Mouse (Mus musculus) intestine, embryonic 15.5 days (tissue): ENCODE results near the gene Paqr3. TPM values are rescaled to one million over a fixed set of nuclear protein-coding genes. Genes with fewer than 3 reads are reported as not detected.

Experiments
- ATAC-seq: fragments of 200-750 bp; cut with Nextera tagmentation; 2 replicates; pipeline ENCODE4 v1.8.0; 2017; ENCODE audit warnings: moderate TSS enrichment, moderate library complexity
- H3K27ac ChIP-seq: fragments of 300-500 bp; sonication (generic); 2 replicates; pipeline ENCODE4 v1.5.1; 2015; ENCODE audit warnings: mild to moderate bottlenecking, inconsistent platforms
- H3K27me3 ChIP-seq: fragments of 300-500 bp; sonication (generic); replicated peaks from 2 replicates; pipeline ENCODE4 v1.6.1; 2015; ENCODE audit warnings: inconsistent platforms
- H3K36me3 ChIP-seq: fragments of 300-500 bp; sonication (generic); 2 replicates; pipeline ENCODE4 v1.6.1; 2015; ENCODE audit warnings: inconsistent platforms
- H3K4me1 ChIP-seq: fragments of 300-500 bp; sonication (generic); replicated peaks from 2 replicates; pipeline ENCODE4 v1.6.1; 2015; ENCODE audit warnings: inconsistent platforms
- H3K4me2 ChIP-seq: fragments of 300-500 bp; sonication (generic); replicated peaks from 2 replicates; pipeline ENCODE4 v1.6.1; 2015; ENCODE audit warnings: mild to moderate bottlenecking, inconsistent platforms
- H3K4me3 ChIP-seq: fragments of 300-500 bp; sonication (generic); replicated peaks from 2 replicates; pipeline ENCODE4 v1.5.1; 2015; ENCODE audit warnings: inconsistent platforms
- H3K9ac ChIP-seq: fragments of 300-500 bp; sonication (generic); 2 replicates; pipeline ENCODE4 v1.6.1; 2015; ENCODE audit warnings: inconsistent platforms
- H3K9me3 ChIP-seq: fragments of 300-500 bp; sonication (generic); 2 replicates; pipeline ENCODE4 v1.6.1; 2016; ENCODE audit warnings: inconsistent platforms
- WGBS: fragments of 180-500 bp; shearing (Covaris S2); methylation state at CpG from one replicate; pipeline ENCODE4 v1.1.7; 2015; 5-methylcytosine and 5-hydroxymethylcytosine counted together
- polyA plus RNA-seq: library from polyadenylated mRNA; unstranded; fragments of >200 nt; fragmentation: Nextera tagmentation; extraction: Ambion mirVana; gene quantifications from 2 replicates; pipeline ENCODE4 v1.2.1, GENCODE M21; 2015

The Paqr3 gene
- polyA plus RNA-seq, result 2.3 and 2.4 TPM in 2 replicates

DNA sequence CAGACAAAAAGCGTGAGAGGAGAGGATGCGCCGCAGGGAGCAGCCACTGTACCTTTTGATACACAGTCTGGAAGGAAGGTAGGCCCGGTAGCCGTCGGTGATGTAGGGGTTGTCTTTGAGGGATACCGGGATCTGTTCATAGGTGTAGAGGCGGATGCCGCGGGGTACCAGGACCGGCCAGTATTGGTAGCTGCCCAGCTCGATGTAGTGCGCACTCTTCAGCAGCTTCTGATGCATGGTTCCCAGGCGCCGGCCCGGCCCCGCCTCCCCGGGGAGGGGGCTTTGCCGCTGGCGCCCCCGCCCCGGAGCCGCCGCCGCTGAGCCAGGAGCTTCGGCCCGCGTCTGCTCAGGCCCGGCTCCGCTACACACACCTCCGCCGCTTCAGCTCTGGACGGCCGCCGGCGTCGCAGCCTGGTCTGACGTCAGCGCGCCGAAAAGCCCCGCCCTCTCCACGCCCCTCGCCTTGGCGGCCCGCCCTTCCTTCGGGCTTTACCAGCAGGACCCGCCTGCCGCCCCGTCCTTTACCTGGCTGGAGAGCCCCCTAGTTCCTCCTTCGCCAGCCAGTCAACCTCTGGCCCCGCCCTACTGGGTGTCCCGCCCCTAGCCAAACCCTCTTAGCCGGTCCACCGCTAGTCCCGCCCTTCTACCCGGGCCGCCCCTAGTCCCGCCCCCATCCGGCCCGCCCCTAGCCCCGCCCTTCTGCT is at the start of gene Paqr3:
Gene Paqr3, minus strand, starts transcription at position 390 of the 704 bp plus-strand sequence.
- peak within 1 kb of the TSS; percentile 85 for H3K4me2 ChIP-seq
- no peaks in the 10 kb centered on the region for H3K9me3 ChIP-seq
- peak; percentile 99 for ATAC-seq
- H3K27ac ChIP-seq, result 0 out of 2 replicates have a peak within 1 kb of the TSS, but pooled peaks have one; percentile 36
- peak within 1 kb of the TSS; percentile 66 for H3K9ac ChIP-seq
- no peaks in the 10 kb centered on the region for H3K27me3 ChIP-seq
- no peaks in the 10 kb centered on the region for H3K36me3 ChIP-seq
- under 1% methylated on average over 61 of the region's 62 CpGs for WGBS
- H3K4me1 ChIP-seq, result no peaks in the 10 kb centered on the region; the same call in 1 of the 2 replicates
- peak within 1 kb of the TSS; percentile 75 for H3K4me3 ChIP-seq

DNA sequence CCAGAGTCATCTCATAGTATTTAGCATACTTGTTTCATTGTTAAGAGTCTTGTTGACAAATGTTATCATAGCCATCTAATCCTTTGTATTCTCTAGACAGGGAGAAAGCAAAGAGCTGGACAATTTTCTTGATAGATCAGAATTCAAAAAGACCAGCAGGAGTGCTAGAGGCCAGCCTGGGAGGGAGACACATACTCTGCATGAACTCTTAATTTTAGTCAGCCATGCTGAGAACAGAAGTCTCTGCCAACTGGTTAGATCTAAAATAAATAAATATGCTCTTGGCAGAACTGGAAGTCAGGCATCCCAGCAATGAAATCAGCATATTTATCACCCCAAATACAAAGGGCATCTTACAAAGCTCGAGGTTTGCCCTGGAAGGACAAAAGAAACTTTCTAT is 43.3 kb upstream of the Paqr3 start:
- no peak overlapping the region for H3K4me3 ChIP-seq
- H3K4me1 ChIP-seq, result no peaks in the 10 kb centered on the region
- no peaks in the 10 kb centered on the region for H3K36me3 ChIP-seq
- no peak overlapping the region for H3K27ac ChIP-seq
- no peaks in the 10 kb centered on the region for H3K27me3 ChIP-seq
- WGBS, result 29% methylated on average over 1 of the region's 1 CpGs
- no peak for ATAC-seq
- no peak overlapping the region for H3K9ac ChIP-seq
- no peaks in the 10 kb centered on the region for H3K9me3 ChIP-seq
- H3K4me2 ChIP-seq, result no peak overlapping the region

DNA sequence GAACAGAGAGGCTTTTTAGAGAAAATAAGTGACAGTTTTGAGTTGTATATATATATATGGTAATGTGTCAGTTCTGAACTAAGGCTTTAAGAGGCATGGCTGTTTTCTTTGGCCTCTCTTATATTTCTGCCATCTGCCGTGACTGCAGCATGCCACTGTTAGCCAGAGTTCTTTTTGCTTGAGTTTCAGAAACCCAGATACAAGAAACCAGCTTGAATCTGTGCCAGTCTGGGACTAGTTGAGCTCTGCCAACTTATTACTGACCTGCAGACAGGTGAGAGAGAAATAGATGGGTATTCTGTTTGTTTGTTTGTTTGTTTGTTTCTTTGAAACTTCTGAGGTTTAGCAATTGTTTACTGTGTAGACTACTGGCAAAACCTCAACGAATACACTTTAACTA is 23.9 kb upstream of the Paqr3 start:
- Histone ChIP-seq H3K27ac (no peak overlapping the region), H3K36me3 (no peaks in the 10 kb centered on the region), H3K4me1 (no peaks in the 10 kb centered on the region), H3K9ac (no peak overlapping the region), H3K4me3 (no peak overlapping the region), H3K27me3 (no peaks in the 10 kb centered on the region), H3K9me3 (no peaks in the 10 kb centered on the region), H3K4me2 (no peak overlapping the region)
- 80% methylated on average over 2 of the region's 2 CpGs for WGBS
- no peak for ATAC-seq

DNA sequence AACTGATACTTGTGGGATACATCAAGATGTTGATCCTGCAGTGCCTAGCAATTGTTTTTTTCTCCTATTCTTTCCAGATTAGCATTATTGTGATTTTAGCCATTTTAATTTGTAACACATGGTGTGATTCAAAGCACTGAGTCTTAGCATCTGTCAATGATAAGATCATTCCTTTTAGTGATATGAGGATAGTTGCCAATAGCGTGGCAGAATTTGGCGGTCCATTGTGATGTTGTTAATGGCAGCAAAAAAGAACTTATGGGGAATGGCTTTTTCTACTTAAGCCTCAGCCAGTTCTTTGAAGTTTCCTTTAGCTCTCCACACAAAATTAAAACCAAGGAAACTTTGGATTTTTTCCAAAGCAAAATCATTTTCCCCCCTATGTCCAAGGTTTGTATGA is 18.2 kb upstream of the Paqr3 start:
- H3K27me3 ChIP-seq, result no peaks in the 10 kb centered on the region
- WGBS, result 94% methylated on average over 2 of the region's 2 CpGs
- H3K27ac ChIP-seq, result no peak overlapping the region
- H3K9me3 ChIP-seq, result no peaks in the 10 kb centered on the region
- H3K4me3 ChIP-seq, result no peak overlapping the region
- H3K4me1 ChIP-seq, result no peaks in the 10 kb centered on the region
- H3K36me3 ChIP-seq, result no peaks in the 10 kb centered on the region
- no peak overlapping the region for H3K4me2 ChIP-seq
- no peak overlapping the region for H3K9ac ChIP-seq
- ATAC-seq, result no peak

DNA sequence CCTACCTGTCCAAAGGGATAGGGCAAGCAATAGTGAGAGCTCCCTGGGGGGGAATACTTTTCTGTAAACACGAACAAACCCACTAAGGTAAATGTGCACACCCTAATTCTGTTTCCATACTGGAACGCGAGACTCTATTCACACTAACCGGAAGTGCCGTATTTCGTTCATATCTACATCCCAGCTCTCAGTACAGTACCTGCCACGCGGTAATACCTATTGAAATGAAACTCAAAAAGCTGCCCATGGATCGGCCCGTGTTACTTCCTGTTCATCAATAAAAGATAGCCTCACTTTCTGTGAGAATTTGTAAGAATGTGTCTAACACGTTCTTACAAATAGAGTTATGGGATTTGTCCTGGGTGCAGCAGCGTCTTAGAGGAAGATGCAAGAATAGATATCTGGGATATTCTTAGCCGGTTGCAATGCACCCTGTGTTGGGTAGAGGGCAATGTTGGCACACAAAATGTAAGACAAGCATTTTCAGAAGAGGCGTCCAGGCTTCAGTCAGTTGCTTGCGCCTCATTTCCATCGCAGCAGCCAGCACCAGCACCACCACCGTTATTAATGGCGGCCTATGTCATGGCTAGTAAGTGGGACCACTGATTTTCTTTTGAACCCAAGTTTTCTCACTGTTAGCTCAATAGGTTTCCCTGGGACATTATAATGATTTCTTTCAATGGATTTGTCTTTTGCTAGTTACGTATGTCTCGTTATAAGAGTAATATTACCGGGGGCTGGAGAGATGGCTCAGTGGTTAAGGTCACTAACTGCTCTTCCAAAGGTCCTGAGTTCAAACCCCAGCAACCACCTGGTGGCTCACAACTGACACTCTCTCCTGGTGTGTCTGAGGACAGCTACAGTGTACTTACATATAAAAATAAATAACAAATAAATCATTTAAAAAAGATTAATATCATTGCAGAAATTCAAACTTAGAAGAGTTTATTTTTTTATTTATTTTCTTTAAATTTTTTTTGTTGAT is 17.1 kb upstream of the Paqr3 start:
- H3K4me2 ChIP-seq, result no peak overlapping the region
- H3K4me1 ChIP-seq, result no peaks in the 10 kb centered on the region
- no peaks in the 10 kb centered on the region for H3K36me3 ChIP-seq
- no peaks in the 10 kb centered on the region for H3K27me3 ChIP-seq
- 50% methylated on average over 21 of the region's 21 CpGs for WGBS
- H3K27ac ChIP-seq, result no peak overlapping the region
- H3K9ac ChIP-seq, result no peak overlapping the region
- ATAC-seq, result peak; percentile 41; the same call in 1 of the 2 replicates
- no peaks in the 10 kb centered on the region for H3K9me3 ChIP-seq
- H3K4me3 ChIP-seq, result no peak overlapping the region

DNA sequence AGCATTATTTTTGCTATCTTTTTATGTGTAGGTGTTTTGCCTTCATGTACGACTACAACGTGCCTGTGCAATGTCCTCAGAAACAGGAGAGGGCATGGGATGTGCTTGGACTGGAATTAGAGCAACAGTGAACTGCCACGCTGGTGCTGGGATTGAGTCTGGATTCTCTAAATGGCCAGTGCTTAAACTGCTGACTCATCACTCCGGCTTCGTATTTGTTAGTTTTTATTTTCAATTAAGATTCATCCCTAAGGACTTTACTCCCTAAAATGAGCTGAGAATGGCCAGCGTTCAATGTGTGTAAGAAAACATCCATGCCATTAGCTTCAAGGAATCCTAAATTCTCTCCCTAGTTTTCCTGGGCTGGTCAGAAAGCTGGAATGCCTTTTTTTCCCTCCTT is 15.9 kb upstream of the Paqr3 start:
- no peak overlapping the region for H3K4me3 ChIP-seq

DNA sequence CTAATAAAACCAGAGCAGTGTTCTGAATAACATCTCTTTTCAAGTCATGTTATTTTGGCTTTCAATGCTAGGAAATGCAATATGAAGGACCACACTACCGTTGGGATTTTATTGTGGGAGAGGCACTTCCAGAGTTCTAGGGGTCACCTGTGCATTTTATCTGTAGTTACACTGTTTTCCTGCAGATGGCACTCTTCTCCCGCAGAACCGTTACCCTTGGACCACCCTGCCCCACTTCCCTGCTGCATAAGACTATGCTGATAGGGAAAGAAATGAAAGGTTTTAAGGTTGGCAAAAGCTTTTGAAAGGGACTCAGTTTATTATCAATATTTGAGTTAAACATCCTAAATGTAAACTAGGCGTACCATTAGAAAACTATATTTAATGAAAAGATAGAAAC is 14.6 kb upstream of the Paqr3 start:
- WGBS, result 16% methylated on average over 4 of the region's 4 CpGs
- H3K4me3 ChIP-seq, result no peak overlapping the region
- no peak overlapping the region for H3K4me2 ChIP-seq
- no peaks in the 10 kb centered on the region for H3K27me3 ChIP-seq
- peak; percentile 71 for ATAC-seq
- H3K9me3 ChIP-seq, result no peaks in the 10 kb centered on the region
- no peaks in the 10 kb centered on the region for H3K36me3 ChIP-seq
- H3K4me1 ChIP-seq, result no peaks in the 10 kb centered on the region
- no peak overlapping the region for H3K9ac ChIP-seq
- H3K27ac ChIP-seq, result no peak overlapping the region

More for the DNA sequence above, 15.9 kb upstream of the Paqr3 start:
- Histone ChIP-seq H3K9me3 (no peaks in the 10 kb centered on the region), H3K9ac (no peak overlapping the region), H3K36me3 (no peaks in the 10 kb centered on the region), H3K4me1 (no peaks in the 10 kb centered on the region), H3K4me2 (no peak overlapping the region), H3K27ac (no peak overlapping the region), H3K27me3 (no peaks in the 10 kb centered on the region)
- 83% methylated on average over 6 of the region's 6 CpGs for WGBS
- ATAC-seq, result no peak

DNA sequence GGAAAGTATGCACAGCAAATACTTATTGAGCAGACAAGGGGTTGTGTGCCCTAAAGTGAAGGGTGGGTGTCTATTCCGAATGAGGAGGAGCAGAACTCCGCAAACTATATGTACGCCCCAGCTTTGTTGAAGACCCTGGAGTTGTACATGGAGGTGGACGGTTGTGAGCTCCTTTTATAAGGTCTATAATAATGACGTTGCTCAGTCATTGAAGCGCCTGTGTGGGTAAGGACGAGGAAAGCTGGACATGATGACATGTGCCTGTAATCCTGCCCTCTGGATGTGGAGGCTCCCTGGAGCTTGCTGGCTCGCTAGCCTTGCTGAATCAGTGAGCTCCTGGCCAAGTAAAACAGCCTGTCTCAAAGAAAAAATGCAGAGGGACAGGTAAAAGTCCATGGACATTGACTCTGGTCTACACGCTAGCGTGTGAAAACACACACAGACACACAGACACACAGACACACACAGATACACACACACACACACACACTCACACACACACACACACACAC is 14.1 kb upstream of the Paqr3 start:
- Histone ChIP-seq H3K4me2 (no peak overlapping the region), H3K9ac (no peak overlapping the region), H3K27me3 (no peaks in the 10 kb centered on the region), H3K36me3 (no peaks in the 10 kb centered on the region), H3K27ac (no peak overlapping the region), H3K4me1 (no peaks in the 10 kb centered on the region), H3K4me3 (no peak overlapping the region), H3K9me3 (no peaks in the 10 kb centered on the region)
- 70% methylated on average over 10 of the region's 10 CpGs for WGBS
- ATAC-seq, result no peak

DNA sequence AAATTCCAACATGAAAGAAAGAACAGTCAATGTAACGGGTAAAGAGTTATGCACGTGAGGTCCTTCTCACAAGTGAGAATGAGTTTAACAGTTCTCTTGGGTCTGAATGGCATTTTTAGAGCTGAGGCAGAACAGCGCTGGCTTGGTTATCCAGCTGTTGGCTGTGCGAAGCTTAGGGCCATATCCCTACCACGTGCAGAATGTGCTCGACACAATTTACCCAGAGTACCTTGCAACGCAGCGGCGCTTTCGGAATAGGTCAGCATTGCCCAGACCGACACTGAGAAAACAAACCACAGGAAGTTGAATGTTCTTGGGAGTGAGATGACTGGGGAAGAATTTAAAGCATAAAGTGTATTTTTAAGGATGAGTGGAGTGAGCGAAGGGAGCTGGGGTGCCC is 13.6 kb upstream of the Paqr3 start:
- ATAC-seq, result no peak
- 79% methylated on average over 12 of the region's 12 CpGs for WGBS
- no peaks in the 10 kb centered on the region for H3K9me3 ChIP-seq
- H3K4me2 ChIP-seq, result no peak overlapping the region
- H3K36me3 ChIP-seq, result no peaks in the 10 kb centered on the region
- no peaks in the 10 kb centered on the region for H3K4me1 ChIP-seq
- no peak overlapping the region for H3K4me3 ChIP-seq
- no peak overlapping the region for H3K27ac ChIP-seq
- no peak overlapping the region for H3K9ac ChIP-seq
- no peaks in the 10 kb centered on the region for H3K27me3 ChIP-seq

DNA sequence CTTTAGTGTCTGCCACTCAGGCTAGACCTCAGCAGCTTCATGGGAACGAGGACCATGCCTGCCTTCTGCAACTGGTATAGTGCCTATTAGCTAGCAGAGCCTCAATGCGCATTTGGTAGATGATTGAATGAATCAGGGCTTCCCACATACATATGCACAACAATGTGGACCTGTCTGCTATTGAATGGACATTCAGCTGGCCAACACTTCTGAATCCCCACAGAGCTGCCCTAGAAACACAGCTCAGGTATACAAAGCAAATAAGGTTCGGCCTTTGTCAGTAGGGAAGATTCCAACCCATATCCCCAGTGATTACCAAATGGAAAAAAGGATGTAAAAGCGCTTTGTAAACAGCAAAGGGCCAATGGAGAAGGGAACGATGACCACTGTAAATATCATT is 699 bp downstream of the Paqr3 start:
- peak overlapping the region; percentile 75 for H3K4me3 ChIP-seq
- H3K36me3 ChIP-seq, result no peaks in the 10 kb centered on the region
- H3K4me2 ChIP-seq, result peak overlapping the region; percentile 85
- no peaks in the 10 kb centered on the region; the same call in 1 of the 2 replicates for H3K4me1 ChIP-seq
- 23% methylated on average over 5 of the region's 5 CpGs for WGBS
- ATAC-seq, result no peak
- no peak overlapping the region for H3K27ac ChIP-seq
- H3K27me3 ChIP-seq, result no peaks in the 10 kb centered on the region
- H3K9ac ChIP-seq, result peak overlapping the region; percentile 66; the same call in 1 of the 2 replicates
- H3K9me3 ChIP-seq, result no peaks in the 10 kb centered on the region

DNA sequence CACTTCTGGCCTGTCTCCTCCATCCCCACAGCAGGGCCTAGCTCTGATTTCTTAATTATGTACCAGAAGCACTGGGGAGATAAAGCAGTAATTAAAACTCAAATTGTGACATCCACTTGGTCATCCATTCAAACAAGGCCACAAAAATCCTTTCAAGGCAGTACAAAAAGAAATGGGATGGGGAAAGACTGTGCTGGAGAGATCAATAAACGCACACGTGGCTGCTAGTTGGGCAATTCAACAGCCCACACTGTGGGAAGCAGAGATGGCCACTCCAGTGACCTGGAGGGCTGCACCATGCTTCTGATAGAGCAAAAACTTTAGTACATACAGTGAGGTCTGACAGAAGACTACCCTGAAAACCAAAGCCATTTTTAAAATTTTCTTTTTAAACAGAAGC is 1.3 kb downstream of the Paqr3 start:
- WGBS, result 49% methylated on average over 2 of the region's 2 CpGs
- H3K27ac ChIP-seq, result no peak overlapping the region
- no peaks in the 10 kb centered on the region for H3K27me3 ChIP-seq
- no peak overlapping the region for H3K9ac ChIP-seq
- H3K9me3 ChIP-seq, result no peaks in the 10 kb centered on the region
- no peaks in the 10 kb centered on the region for H3K36me3 ChIP-seq
- H3K4me1 ChIP-seq, result no peaks in the 10 kb centered on the region; the same call in 1 of the 2 replicates
- ATAC-seq, result no peak
- H3K4me3 ChIP-seq, result no peak overlapping the region
- peak overlapping the region; percentile 85 for H3K4me2 ChIP-seq

DNA sequence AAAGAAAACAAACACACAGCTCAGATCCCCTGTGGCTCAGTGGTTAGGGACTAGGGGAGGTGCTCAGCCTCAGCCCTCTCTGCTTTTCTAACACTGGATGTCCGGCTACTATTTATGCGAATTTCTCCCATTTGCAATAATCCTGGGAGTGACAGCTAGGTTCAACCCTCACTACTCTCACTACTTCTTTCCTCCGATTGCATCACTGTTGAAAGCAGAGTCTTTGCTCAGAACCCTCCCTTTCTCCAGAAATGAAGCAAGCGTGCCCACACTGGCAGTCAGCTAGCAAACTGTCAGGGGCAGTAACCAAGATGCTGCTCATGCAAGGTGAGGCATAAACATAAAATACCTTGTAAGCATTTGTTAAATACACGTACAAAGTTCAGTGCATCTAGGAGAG is 3.1 kb downstream of the Paqr3 start:
- no peak for ATAC-seq
- no peaks in the 10 kb centered on the region for H3K9me3 ChIP-seq
- H3K4me2 ChIP-seq, result no peak overlapping the region
- WGBS, result 91% methylated on average over 5 of the region's 5 CpGs
- H3K27ac ChIP-seq, result no peak overlapping the region
- no peaks in the 10 kb centered on the region for H3K27me3 ChIP-seq
- H3K4me1 ChIP-seq, result no peaks in the 10 kb centered on the region; the same call in 1 of the 2 replicates
- no peaks in the 10 kb centered on the region for H3K36me3 ChIP-seq
- H3K9ac ChIP-seq, result no peak overlapping the region
- H3K4me3 ChIP-seq, result no peak overlapping the region
